Mouse (Mus musculus) kidney, adult 2 months (tissue): ENCODE measurements at regions not wholly inside any gene's neighbourhood (a gene's known extent, or its start where the extent isn't known, plus 50 kb on each side); places are given as distances from the start of the nearest gene placed in this dataset.

Source experiments
- DNase-seq: peaks from one replicate; pipeline ENCODE4 v3.0.0; 2021
- H3K27ac ChIP-seq: fragments of 200-500 bp; 2 replicates; pipeline ENCODE4 v1.5.1; 2012; ENCODE audit warnings: low read depth, low read length, control low read depth, inconsistent platforms; ENCODE audit not compliant: insufficient read depth
- H3K27me3 ChIP-seq: fragments of 200-500 bp; replicated peaks from 2 replicates; pipeline ENCODE4 v1.6.1; 2012; ENCODE audit warnings: mild to moderate bottlenecking, moderate library complexity, low read length, inconsistent platforms; ENCODE audit not compliant: control insufficient read depth, insufficient read depth
- H3K36me3 ChIP-seq: fragments of 200-500 bp; 2 replicates; pipeline ENCODE4 v1.6.1; 2012; ENCODE audit warnings: mild to moderate bottlenecking, moderate library complexity, low read length, inconsistent platforms; ENCODE audit not compliant: control insufficient read depth, insufficient read depth
- H3K4me1 ChIP-seq: fragments of 200-500 bp; 2 replicates; pipeline ENCODE4 v1.6.1; 2011; ENCODE audit warnings: low read length; ENCODE audit not compliant: control insufficient read depth, insufficient read depth
- H3K4me3 ChIP-seq: fragments of 200-500 bp; 2 replicates; pipeline ENCODE4 v1.5.1; 2011; ENCODE audit warnings: mild to moderate bottlenecking, low read depth, low read length, control low read depth; ENCODE audit not compliant: insufficient read depth
- CTCF ChIP-seq: fragments of 200-500 bp; conservative IDR thresholded peaks from 2 replicates; pipeline ENCODE4 v1.5.1; 2011; ENCODE audit warnings: low read depth, mild to moderate bottlenecking, control low read depth, low read length, moderate library complexity, mixed read lengths; ENCODE audit not compliant: insufficient read depth, insufficient read length
- POLR2A ChIP-seq: fragments of 200-500 bp; IDR thresholded peaks from one replicate; pipeline ENCODE4 v1.6.1; 2011; ENCODE audit warnings: low read depth, low read length, control low read depth
- WGBS: fragments of 180-500 bp; shearing (Covaris S2); methylation state at CpG from one replicate; pipeline ENCODE4 v1.1.7; 2018; 5-methylcytosine and 5-hydroxymethylcytosine counted together

DNA sequence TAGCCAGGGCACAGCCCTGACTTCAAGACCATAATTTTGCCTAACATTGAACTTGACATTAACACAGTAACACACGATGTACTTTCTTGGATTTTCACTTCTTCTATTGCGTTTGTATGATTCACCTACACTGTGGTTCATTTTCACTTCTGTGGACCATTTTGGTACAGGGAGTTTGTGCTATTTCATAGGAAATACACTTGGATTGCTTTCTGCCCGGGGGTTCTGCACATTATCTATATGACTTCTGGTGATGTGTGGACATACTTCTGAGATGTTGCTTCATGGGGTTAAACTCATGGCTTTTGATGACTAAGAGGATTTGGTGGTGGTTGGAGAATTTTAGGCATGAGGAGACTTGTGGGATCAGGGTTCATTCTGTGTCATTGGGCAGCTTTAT lies 640.4 kb upstream of the Gm19410 start:
- 88% methylated on average over 3 of the region's 3 CpGs for WGBS
- H3K27me3 ChIP-seq: no peaks in the 10 kb centered on the region
- TF ChIP-seq CTCF (no peak), POLR2A (no peak)
- no peak overlapping the region for H3K4me3 ChIP-seq
- no peak for DNase-seq
- H3K4me1 ChIP-seq: 0 out of 2 replicates have a peak, but pooled peaks cover 5% of the 10 kb centered on the region
- no peak overlapping the region for H3K27ac ChIP-seq
- H3K36me3 ChIP-seq: no peaks in the 10 kb centered on the region

DNA sequence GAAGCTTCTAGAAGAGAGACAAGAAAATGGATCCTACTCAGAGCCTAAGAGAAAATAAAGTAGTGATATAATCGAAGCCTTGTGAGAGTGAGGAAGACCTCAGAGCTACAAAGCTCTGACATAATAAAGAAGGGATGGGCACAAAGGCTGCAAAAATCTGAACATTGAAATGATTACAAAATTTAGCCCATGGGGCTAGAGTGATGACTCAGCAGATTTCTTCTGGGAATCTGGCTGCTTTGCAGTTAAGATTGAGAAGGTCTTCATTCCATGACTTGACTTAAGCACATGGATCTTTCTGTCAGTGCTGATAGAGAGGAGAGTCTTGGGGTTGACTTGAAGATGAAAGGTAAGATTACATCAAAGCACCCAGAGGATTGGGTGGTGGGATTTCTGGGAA lies 633.3 kb upstream of the Gm19410 start:
- Histone ChIP-seq H3K27ac (no peak overlapping the region), H3K36me3 (no peaks in the 10 kb centered on the region), H3K4me3 (no peak overlapping the region), H3K4me1 (no peaks in the 10 kb centered on the region), H3K27me3 (no peaks in the 10 kb centered on the region)
- 90% methylated on average over 1 of the region's 1 CpGs for WGBS
- TF ChIP-seq CTCF: no peak
- no peak for TF ChIP-seq POLR2A
- DNase-seq: no peak

DNA sequence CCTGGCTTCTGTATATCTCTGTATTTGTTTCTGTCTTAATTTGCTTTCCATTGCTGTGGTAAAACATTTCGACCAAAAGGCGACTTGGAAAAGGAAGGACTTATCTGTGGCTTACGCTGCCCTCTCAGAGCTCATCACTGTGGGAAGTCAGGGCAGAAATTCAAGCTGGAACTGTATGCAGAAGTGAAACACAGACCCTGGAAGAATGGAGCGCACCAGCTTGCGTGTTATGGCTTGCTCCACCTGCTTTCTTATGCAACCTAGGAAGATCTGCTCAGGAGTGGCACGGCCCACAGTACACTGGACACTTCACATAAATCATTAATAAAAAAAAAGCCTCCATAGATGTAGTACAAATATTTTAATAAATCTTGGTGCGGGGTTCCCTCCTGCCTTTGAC lies 630.0 kb upstream of the Gm19410 start:
- no peak overlapping the region for H3K4me3 ChIP-seq
- 83% methylated on average over 7 of the region's 7 CpGs for WGBS
- H3K27me3 ChIP-seq: no peaks in the 10 kb centered on the region
- DNase-seq: no peak
- H3K27ac ChIP-seq: no peak overlapping the region
- no peaks in the 10 kb centered on the region for H3K36me3 ChIP-seq
- H3K4me1 ChIP-seq: no peaks in the 10 kb centered on the region
- TF ChIP-seq CTCF (no peak), POLR2A (no peak)

DNA sequence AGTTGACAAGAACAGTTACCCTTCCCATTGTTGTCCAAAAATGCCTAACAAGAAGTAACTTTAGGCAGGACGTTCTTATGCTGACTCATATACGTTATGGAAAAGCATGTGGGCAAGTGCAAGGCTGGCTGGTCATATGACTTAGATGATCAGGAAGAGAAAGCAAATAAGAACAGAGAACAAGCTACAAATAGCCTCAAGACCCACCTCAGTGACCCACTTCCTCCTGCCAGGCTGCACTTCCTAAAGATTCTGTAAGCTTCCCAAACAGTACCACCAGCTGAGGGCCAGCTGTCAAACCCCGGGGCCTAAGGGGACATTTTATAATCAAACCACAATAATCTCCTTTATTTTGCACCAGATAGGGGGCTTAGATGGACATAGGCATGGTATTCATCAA lies 628.9 kb upstream of the Gm19410 start:
- no peak overlapping the region for H3K4me3 ChIP-seq
- H3K27me3 ChIP-seq: no peaks in the 10 kb centered on the region
- WGBS: 79% methylated on average over 3 of the region's 3 CpGs
- no peak for TF ChIP-seq POLR2A
- TF ChIP-seq CTCF: no peak
- H3K36me3 ChIP-seq: no peaks in the 10 kb centered on the region
- H3K27ac ChIP-seq: no peak overlapping the region
- DNase-seq: no peak
- H3K4me1 ChIP-seq: no peaks in the 10 kb centered on the region

DNA sequence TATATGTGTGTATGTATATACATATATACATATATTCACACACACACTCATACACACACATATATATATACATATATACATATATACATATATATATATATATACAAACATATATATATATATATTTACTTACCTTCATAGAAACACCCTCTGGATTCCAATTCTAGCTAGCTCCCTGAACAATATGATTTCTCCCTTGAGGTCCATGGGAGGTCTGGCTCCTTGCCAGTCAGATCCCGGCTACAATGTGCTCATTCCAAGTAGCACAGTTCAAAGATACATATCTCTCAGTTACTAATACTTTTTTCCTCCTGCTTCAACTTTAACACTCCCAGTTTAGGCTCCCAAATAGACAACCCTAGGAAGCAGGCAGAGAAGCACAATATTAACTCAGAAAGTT lies 624.8 kb upstream of the Gm19410 start:
- Histone ChIP-seq H3K4me1 (no peaks in the 10 kb centered on the region), H3K36me3 (no peaks in the 10 kb centered on the region), H3K27ac (no peak overlapping the region), H3K27me3 (no peaks in the 10 kb centered on the region), H3K4me3 (no peak overlapping the region)
- TF ChIP-seq POLR2A (no peak), CTCF (no peak)
- no peak for DNase-seq
- WGBS: 59% methylated on average over 1 of the region's 1 CpGs

DNA sequence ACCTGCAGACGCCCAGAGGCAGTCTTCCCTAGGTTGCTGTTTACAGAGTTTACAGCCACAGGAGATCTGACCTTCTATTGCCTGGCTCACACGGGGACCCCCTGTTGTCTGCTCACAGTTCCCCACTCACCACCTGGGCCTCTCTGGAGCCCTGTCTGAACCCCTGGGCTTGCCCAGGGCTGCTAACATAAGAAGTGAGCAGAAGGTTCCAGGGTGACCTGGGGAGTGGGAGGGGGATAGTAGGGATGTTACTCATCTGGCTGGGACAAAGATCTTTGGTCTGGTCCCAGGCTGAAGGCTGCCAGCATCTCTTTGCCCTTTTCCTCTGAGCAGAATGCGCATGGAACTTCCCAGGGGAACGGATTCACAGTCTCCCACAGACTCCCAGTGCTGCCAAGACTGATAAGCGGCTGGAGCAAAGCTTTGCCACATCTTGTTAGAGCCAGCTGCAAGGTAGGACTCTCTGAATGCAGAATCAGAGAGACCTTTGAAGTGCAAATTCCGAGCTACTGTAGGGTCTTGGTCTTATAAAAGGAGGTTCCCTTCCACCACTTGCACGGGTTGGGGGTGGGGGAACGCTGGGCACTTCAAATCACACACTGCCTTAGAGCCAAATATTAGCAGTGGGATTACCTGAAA lies 622.5 kb upstream of the Gm19410 start:
- no peaks in the 10 kb centered on the region for H3K27me3 ChIP-seq
- no peaks in the 10 kb centered on the region for H3K4me1 ChIP-seq
- no peak for DNase-seq
- H3K4me3 ChIP-seq: no peak overlapping the region
- H3K27ac ChIP-seq: no peak overlapping the region
- WGBS: 54% methylated on average over 8 of the region's 8 CpGs
- no peaks in the 10 kb centered on the region for H3K36me3 ChIP-seq
- TF ChIP-seq POLR2A: no peak

DNA sequence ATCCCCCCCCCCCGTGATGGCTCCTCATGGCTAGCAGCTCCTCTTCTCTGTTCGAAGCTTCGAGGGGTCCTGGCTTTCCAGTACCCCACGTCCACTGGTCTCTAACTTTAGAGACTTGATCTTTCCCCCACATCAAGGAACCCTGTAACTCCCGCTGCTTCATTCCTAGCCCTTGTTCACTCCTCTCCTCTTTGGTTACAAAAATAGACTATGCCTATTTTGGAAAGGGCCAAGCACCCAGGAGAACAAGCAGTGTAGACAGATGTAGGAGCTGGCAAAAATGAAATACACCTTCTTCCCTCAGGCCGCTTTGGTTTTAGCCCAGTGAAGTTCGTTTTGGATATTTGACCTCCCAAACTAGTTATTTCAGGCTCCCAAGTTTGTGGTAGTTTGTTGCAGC lies 621.9 kb upstream of the Gm19410 start:
- Histone ChIP-seq H3K36me3 (no peaks in the 10 kb centered on the region), H3K4me1 (no peaks in the 10 kb centered on the region), H3K27ac (no peak overlapping the region), H3K4me3 (no peak overlapping the region), H3K27me3 (no peaks in the 10 kb centered on the region)
- WGBS: 43% methylated on average over 7 of the region's 7 CpGs
- no peak for DNase-seq
- TF ChIP-seq CTCF (no peak), POLR2A (no peak)

DNA sequence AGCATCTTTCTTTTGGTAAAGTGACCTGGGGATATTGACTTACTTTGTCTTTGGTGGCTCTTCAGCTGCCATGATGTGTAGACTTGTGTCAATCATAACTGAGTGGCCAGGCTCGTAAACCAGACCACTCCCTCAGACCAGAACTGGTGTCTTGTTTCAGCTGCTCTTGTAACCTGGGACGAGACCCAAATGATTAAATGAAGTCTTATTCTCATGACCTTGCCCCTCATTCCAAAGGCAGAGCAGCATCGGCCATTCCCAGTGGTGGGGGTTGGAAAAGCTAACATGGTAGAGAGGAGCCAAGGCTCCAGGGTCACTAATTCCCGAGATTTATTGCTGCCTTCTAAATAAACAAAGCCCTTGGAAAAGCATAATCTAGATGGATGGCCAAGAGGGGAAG lies 621.2 kb upstream of the Gm19410 start:
- Histone ChIP-seq H3K27ac (peak overlapping the region; percentile 32; the same call in 1 of the 2 replicates), H3K36me3 (no peaks in the 10 kb centered on the region), H3K27me3 (no peaks in the 10 kb centered on the region), H3K4me1 (no peaks in the 10 kb centered on the region), H3K4me3 (no peak overlapping the region)
- peak; percentile 68 for DNase-seq
- 31% methylated on average over 4 of the region's 4 CpGs for WGBS
- no peak for TF ChIP-seq POLR2A
- no peak for TF ChIP-seq CTCF
